Mouse (Mus musculus) heart, postnatal 0 days (tissue): Measurements from ENCODE around the gene Sox30.
A peak's percentile ranks its signal among the peaks of the same experiment; 100 is the strongest.

Source experiments
- CTCF ChIP-seq: IDR thresholded peaks from 2 replicates; pipeline ENCODE4 v1.5.1; 2016; ENCODE audit warnings: antibody characterized with exemption, control low read depth, low read depth
- EP300 ChIP-seq: IDR thresholded peaks from 2 replicates; pipeline ENCODE4 v1.6.1; 2016; ENCODE audit warnings: antibody characterized with exemption, low read depth

DNA sequence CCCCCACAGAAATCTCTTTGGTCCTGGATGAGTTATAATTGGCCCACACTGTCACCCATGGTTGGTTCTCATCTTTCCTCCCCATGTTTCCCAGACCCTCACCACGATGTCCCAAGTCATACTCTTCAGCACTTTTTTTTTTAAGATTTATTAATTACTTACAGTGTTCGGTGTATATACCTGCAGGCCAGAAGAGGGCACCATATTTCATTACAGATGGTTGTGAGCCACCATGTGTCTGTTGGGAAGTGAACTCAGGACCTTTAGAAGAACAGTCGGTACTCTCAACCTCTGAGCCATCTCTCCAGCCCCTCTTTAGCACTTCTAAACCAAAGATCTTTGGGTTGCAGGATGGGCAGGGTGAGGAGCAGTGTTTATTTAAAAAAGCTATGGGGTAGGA lies 51.4 kb downstream of the Sox30 start:
- TF ChIP-seq CTCF (peak; percentile 26; the same call in 1 of the 2 replicates), EP300 (no peak)
